Mouse (Mus musculus): ENCODE data around the gene Gm29735.
"Not testable (repeated sequence)": the region's sequence is repeated elsewhere in the genome, so short reads cannot be mapped to it uniquely, and the experiment has no call there.

Gm29735 gene

GRCm38 (mm10) chr7:142157013-142157412 lies at the start of gene Gm29735:
Gene Gm29735 (minus strand): TSS chr7:142157113.
- not testable (repeated sequence) for DNase-seq

- DNase-seq = no peak
These were observed 48.6 kb upstream of the Gm29735 start for GRCm38 (mm10) chr7:142205488-142205887.

GRCm38 (mm10) chr7:142201064-142201463 lies 44.2 kb upstream of the Gm29735 start, which contains the start of gene Krtap5-3:
Gene Krtap5-3 (plus strand): TSS chr7:142201364.
- DNase-seq = no peak

GRCm38 (mm10) chr7:142198748-142199147 lies 41.8 kb upstream of the Gm29735 start:
- no peak for DNase-seq

- DNase-seq = no peak
These were observed 33.4 kb upstream of the Gm29735 start, which contains the start of gene Gm10153 for GRCm38 (mm10) chr7:142190289-142190688. Gene Gm10153 (minus strand): TSS chr7:142190389.

GRCm38 (mm10) chr7:142188156-142188555 lies 31.2 kb upstream of the Gm29735 start:
- DNase-seq = no peak

- DNase-seq = no peak
These were observed 24.1 kb upstream of the Gm29735 start for GRCm38 (mm10) chr7:142181021-142181420.

GRCm38 (mm10) chr7:142178685-142179084 lies 21.8 kb upstream of the Gm29735 start:
- DNase-seq = no peak

GRCm38 (mm10) chr7:142175905-142176304 lies 19.0 kb upstream of the Gm29735 start, which contains the start of gene Krtap5-2:
Gene Krtap5-2 (minus strand): TSS chr7:142176005.
- DNase-seq = not testable (repeated sequence)

- no peak for DNase-seq
These were observed 12.9 kb upstream of the Gm29735 start for GRCm38 (mm10) chr7:142169836-142170235.

GRCm38 (mm10) chr7:142165639-142166038 lies 8.7 kb upstream of the Gm29735 start, which contains the start of gene Gm4553:
Gene Gm4553 (minus strand): TSS chr7:142165739.
- DNase-seq = not testable (repeated sequence)

- no peak for DNase-seq
These were observed 2.5 kb upstream of the Gm29735 start for GRCm38 (mm10) chr7:142159366-142159765.

- DNase-seq = no peak
These were observed 1.6 kb downstream of the Gm29735 start for GRCm38 (mm10) chr7:142155308-142155707.

GRCm38 (mm10) chr7:142152191-142152590 lies 4.7 kb downstream of the Gm29735 start:
- DNase-seq = no peak

- no peak for DNase-seq
These were observed 8.3 kb downstream of the Gm29735 start for GRCm38 (mm10) chr7:142148633-142149032.

- DNase-seq = peak; percentile 21
These were observed 10.9 kb downstream of the Gm29735 start for GRCm38 (mm10) chr7:142146033-142146432.

GRCm38 (mm10) chr7:142145413-142145940 lies 11.4 kb downstream of the Gm29735 start:
- no peak for DNase-seq

- no peak for DNase-seq
These were observed 12.4 kb downstream of the Gm29735 start, which contains the start of gene Gm45337 for GRCm38 (mm10) chr7:142144507-142144906. Gene Gm45337 (minus strand): TSS chr7:142144607.

- DNase-seq = not testable (repeated sequence)
These were observed 13.4 kb downstream of the Gm29735 start for GRCm38 (mm10) chr7:142143506-142144010.

- no peak for DNase-seq
These were observed 16.2 kb downstream of the Gm29735 start for GRCm38 (mm10) chr7:142140696-142141095.

GRCm38 (mm10) chr7:142135934-142136333 lies 21.0 kb downstream of the Gm29735 start, which contains the start of gene Gm39115:
Gene Gm39115 (minus strand): TSS chr7:142136034.
- DNase-seq = not testable (repeated sequence)

GRCm38 (mm10) chr7:142134206-142134995 lies 22.5 kb downstream of the Gm29735 start:
- peak; percentile 57 for DNase-seq

- no peak for DNase-seq
These were observed 28.1 kb downstream of the Gm29735 start for GRCm38 (mm10) chr7:142128843-142129242.

- not testable (repeated sequence) for DNase-seq
These were observed 36.3 kb downstream of the Gm29735 start, which contains the start of gene Gm45618 for GRCm38 (mm10) chr7:142120629-142121028. Gene Gm45618 (minus strand): TSS chr7:142120729.

Measured in kidney, adult 11 months (tissue).